Comparison of ENCODE assay signal across 8 mouse cellular contexts in the genomic region with DNA sequence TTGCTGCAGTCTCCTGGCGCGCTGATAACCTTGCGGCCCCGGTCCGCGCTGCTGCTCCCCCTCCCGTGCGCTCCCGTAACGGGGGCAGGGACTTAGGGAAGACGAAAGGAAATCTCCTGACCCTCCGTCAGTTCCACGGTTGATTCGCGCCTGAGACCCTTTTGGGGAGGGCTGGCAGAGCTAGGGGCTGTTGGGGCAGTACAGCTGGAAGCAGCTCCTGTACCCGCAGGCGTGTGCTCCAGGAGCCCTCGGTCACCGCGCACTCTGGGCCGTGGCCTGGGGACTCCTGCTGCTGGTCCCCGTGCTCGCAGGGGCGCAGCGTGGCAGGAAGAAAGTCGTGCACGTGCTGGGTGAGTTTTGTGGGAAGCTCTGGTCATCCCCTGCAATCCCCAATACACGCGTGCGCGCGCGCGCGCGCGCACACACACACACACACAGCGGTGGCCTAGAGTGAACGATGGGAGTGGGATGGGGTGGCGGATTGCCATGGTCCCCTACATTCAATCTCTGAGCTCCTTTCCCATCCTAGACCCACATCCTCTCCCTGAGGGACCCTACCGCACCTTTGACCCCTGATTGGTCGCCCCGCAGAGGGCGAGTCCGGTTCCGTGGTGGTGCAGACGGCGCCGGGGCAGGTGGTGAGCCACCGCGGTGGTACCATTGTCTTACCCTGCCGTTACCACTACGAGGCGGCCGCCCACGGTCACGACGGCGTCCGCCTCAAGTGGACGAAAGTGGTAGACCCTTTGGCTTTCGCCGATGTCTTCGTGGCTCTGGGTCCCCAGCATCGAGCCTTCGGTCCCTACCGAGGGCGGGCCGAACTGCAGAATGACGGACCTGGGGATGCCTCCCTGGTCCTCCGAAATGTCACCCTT. TPM values are rescaled to one million over a fixed set of nuclear protein-coding genes. Genes with fewer than 3 reads are reported as not detected.
A peak's percentile ranks its signal among the peaks of the same experiment; 100 is the strongest.
DNase-seq lines count a peak whose midpoint lies in the region; ATAC-seq and TF ChIP-seq lines count a peak whose summit lies in the region.

No protein-coding gene starts in this region.

- peaks cover 71% of the 10 kb centered on the region for H3K27me3 ChIP-seq in forebrain, embryonic 15.5 days
- H3K27me3 ChIP-seq in liver, embryonic 16.5 days (ENCODE audit: control insufficient read depth, insufficient read depth, low read depth, low read length): peaks cover 71% of the 10 kb centered on the region

- peak; percentile 12 for TF ChIP-seq CTCF in left cerebral cortex, adult 2 months (IDR thresholded peaks at IDR 0.05)

- H3K9ac ChIP-seq in forebrain, embryonic 15.5 days (replicated peaks): peak overlapping the region; percentile 29
- H3K9ac ChIP-seq in liver, embryonic 16.5 days (ENCODE audit: low read depth, low read length): no peak overlapping the region

- H3K9me3 ChIP-seq in forebrain, embryonic 15.5 days: no peaks in the 10 kb centered on the region
- H3K9me3 ChIP-seq in liver, embryonic 16.5 days (replicated peaks; ENCODE audit: control insufficient read depth, low read length): no peaks in the 10 kb centered on the region

- WGBS in forebrain, embryonic 15.5 days: 1% methylated on average over 70 of the region's 71 CpGs
- 3% methylated on average over 71 of the region's 71 CpGs for WGBS in liver, embryonic 16.5 days (ENCODE audit: insufficient replicate concordance)

- H3K4me1 ChIP-seq in forebrain, embryonic 15.5 days: peaks cover 32% of the 10 kb centered on the region
- peaks cover 3% of the 10 kb centered on the region; the same call in 1 of the 2 replicates for H3K4me1 ChIP-seq in liver, embryonic 16.5 days (ENCODE audit: control insufficient read depth, low read depth, low read length)

- peak overlapping the region; percentile 57 for H3K4me3 ChIP-seq in left cerebral cortex, adult 2 months
- peak overlapping the region; percentile 36 for H3K4me3 ChIP-seq in forebrain, embryonic 15.5 days
- peak overlapping the region; percentile 32 for H3K4me3 ChIP-seq in liver, embryonic 16.5 days (ENCODE audit: low read depth, low read length)

- intact Hi-C loops in left cerebral cortex, adult 2 months (cut with DNase I): no loop called here
- intact Hi-C loops in left cerebral cortex, postnatal 14 days (cut with DNase I): loop anchor here (5.0 kb wide), 1 partner anchor 138 kb away; no protein-coding TSS in a partner anchor

- ATAC-seq in forebrain, embryonic 15.5 days (replicated peaks): no peak
- ATAC-seq in liver, embryonic 16.5 days (ENCODE audit: low read depth): no peak

- no peaks in the 10 kb centered on the region for H3K36me3 ChIP-seq in forebrain, embryonic 15.5 days
- no peaks in the 10 kb centered on the region for H3K36me3 ChIP-seq in liver, embryonic 16.5 days (ENCODE audit: control insufficient read depth, insufficient read depth)

- peak overlapping the region; percentile 45 for H3K27ac ChIP-seq in left cerebral cortex, adult 2 months
- H3K27ac ChIP-seq in forebrain, embryonic 15.5 days (replicated peaks): no peak overlapping the region
- no peak overlapping the region for H3K27ac ChIP-seq in liver, embryonic 16.5 days (ENCODE audit: low read length)

- peak overlapping the region; percentile 65 for H3K4me2 ChIP-seq in forebrain, embryonic 15.5 days (replicated peaks)
- H3K4me2 ChIP-seq in liver, embryonic 16.5 days (ENCODE audit: low read depth, low read length): peak overlapping the region; percentile 45

- DNase-seq in left cerebral cortex, adult 2 months (ENCODE audit: extremely low spot score in 1 of 2, low spot score in 2 of 2): peak in 1 of 2 experiments; percentile 36
- DNase-seq in left cerebral cortex, postnatal 14 days (ENCODE audit: low spot score in 2 of 2): no peak
- peak; percentile 47 for DNase-seq in cerebellum, adult 8-10 months
- no peak for DNase-seq in ovary, adult 18-20 months (ENCODE audit: low spot score)
- no peak for DNase-seq in frontal cortex, postnatal 14 days (ENCODE audit: low spot score in 2 of 2)
- DNase-seq in left cerebral cortex, adult 11 months (ENCODE audit: low spot score): no peak

RNA-seq across cellular contexts. Expression of a gene that starts 1.2 kb away (rescaled TPM):
- 100 to 1,000 TPM; 101 to 106 TPM for total RNA-seq in left cerebral cortex, adult 2 months (2021)
- total RNA-seq in left cerebral cortex, postnatal 14 days (2021): 10 to 100 TPM; 17.9 to 20.9 TPM
- 0.15 and 0.38 TPM in 2 replicates for polyA plus RNA-seq in forebrain, embryonic 15.5 days (2015; fragmentation: Nextera tagmentation; extraction: Ambion mirVana)
- 0.04 TPM in 1 of 2 replicates, not detected in the other for polyA plus RNA-seq in liver, embryonic 16.5 days (2015; fragmentation: Nextera tagmentation; extraction: Ambion mirVana)

RNA-seq across cellular contexts. Expression of a gene that starts 11.7 kb away (rescaled TPM):
- 1 to 10 TPM; 3.4 to 6.2 TPM for total RNA-seq in left cerebral cortex, adult 2 months (2021)
- 1 to 10 TPM; 1.7 to 2.4 TPM for total RNA-seq in left cerebral cortex, postnatal 14 days (2021)
- polyA plus RNA-seq in forebrain, embryonic 15.5 days (2015; fragmentation: Nextera tagmentation; extraction: Ambion mirVana): 1.3 and 1.5 TPM in 2 replicates
- polyA plus RNA-seq in liver, embryonic 16.5 days (2015; fragmentation: Nextera tagmentation; extraction: Ambion mirVana): 1.8 and 3.0 TPM in 2 replicates

RNA-seq across cellular contexts. Expression of a gene that starts 36.2 kb away (rescaled TPM):
- 100 to 1,000 TPM; 175 to 186 TPM for total RNA-seq in left cerebral cortex, adult 2 months (2021)
- total RNA-seq in left cerebral cortex, postnatal 14 days (2021): 100 to 1,000 TPM; 342 to 344 TPM
- polyA plus RNA-seq in forebrain, embryonic 15.5 days (2015; fragmentation: Nextera tagmentation; extraction: Ambion mirVana): 144 and 152 TPM in 2 replicates
- 0.04 TPM in 1 of 2 replicates, not detected in the other for polyA plus RNA-seq in liver, embryonic 16.5 days (2015; fragmentation: Nextera tagmentation; extraction: Ambion mirVana)

RNA-seq across cellular contexts. Expression of a gene that starts 41.8 kb away (rescaled TPM):
- total RNA-seq in left cerebral cortex, adult 2 months (2021): 10 to 100 TPM; 52.5 to 54.2 TPM
- total RNA-seq in left cerebral cortex, postnatal 14 days (2021): 10 to 100 TPM; 47.7 to 52.0 TPM
- 60.9 and 66.5 TPM in 2 replicates for polyA plus RNA-seq in forebrain, embryonic 15.5 days (2015; fragmentation: Nextera tagmentation; extraction: Ambion mirVana)
- 14.7 and 14.9 TPM in 2 replicates for polyA plus RNA-seq in liver, embryonic 16.5 days (2015; fragmentation: Nextera tagmentation; extraction: Ambion mirVana)

RNA-seq across cellular contexts. Expression of a gene that starts 41.9 kb away (rescaled TPM):
- 10 to 100 TPM; 74.4 to 75.2 TPM for total RNA-seq in left cerebral cortex, adult 2 months (2021)
- total RNA-seq in left cerebral cortex, postnatal 14 days (2021): 10 to 100 TPM; 82.8 to 83.3 TPM
- 84.5 and 85.9 TPM in 2 replicates for polyA plus RNA-seq in forebrain, embryonic 15.5 days (2015; fragmentation: Nextera tagmentation; extraction: Ambion mirVana)
- polyA plus RNA-seq in liver, embryonic 16.5 days (2015; fragmentation: Nextera tagmentation; extraction: Ambion mirVana): 21.7 and 22.6 TPM in 2 replicates

Comparison
In these comparisons a context has a peak if more than half of its experiments do, and no peak if none do; other contexts are left out.
1. RNA of a gene that starts 1.2 kb away (total RNA-seq): 101 to 106 TPM in left cerebral cortex, adult 2 months; 17.9 to 20.9 TPM in left cerebral cortex, postnatal 14 days; every median in the first group is over 4 times any median in the second.
2. Peak in every context shown above with its lines, with median percentiles within 50 percentile points of each other: H3K4me3 ChIP-seq.